Mouse (Mus musculus) left cerebral cortex, adult 2 months (tissue): ENCODE measurements at regions not wholly inside any gene's neighbourhood (a gene's known extent, or its start where the extent isn't known, plus 50 kb on each side); places are given as distances from the start of the nearest gene placed in this dataset.

Experiments
- DNase-seq, 2 experiments: peaks; one replicate each; pipeline ENCODE4 v3.0.0; 2021 to 2022; ENCODE audit warnings: low spot score in 2 of 2, mixed read lengths in 1 of 2; ENCODE audit errors: extremely low spot score in 1 of 2
- H3K27ac ChIP-seq: fragments of 200-600 bp; 2 replicates; pipeline ENCODE4 v1.8.1; 2022
- H3K4me3 ChIP-seq: fragments of 200-600 bp; 2 replicates; pipeline ENCODE4 v1.8.1; 2022
- CTCF ChIP-seq: fragments of 200-600 bp; IDR thresholded peaks from 2 replicates; pipeline ENCODE4 v1.8.1; 2022; ENCODE audit warnings: antibody characterized with exemption, mild to moderate bottlenecking, moderate library complexity
- intact Hi-C: fragments of 180-260 bp; cut with DNase I; formaldehyde crosslinking; loops from one replicate; pipeline ENCODE4 v1.15.1; 2025

GRCm38 (mm10) chr17:68097436-68097835, 93.5 kb upstream of the Arhgap28 start:
- DNase-seq: no peak
- TF ChIP-seq CTCF: no peak
- intact Hi-C loops: no loop called here

GRCm38 (mm10) chr17:68100093-68100492, 96.2 kb upstream of the Arhgap28 start:
- DNase-seq: no peak
- no peak for TF ChIP-seq CTCF
- H3K4me3 ChIP-seq: no peak overlapping the region
- intact Hi-C loops: no loop called here
- no peak overlapping the region for H3K27ac ChIP-seq

More at GRCm38 (mm10) chr17:68097436-68097835, 93.5 kb upstream of the Arhgap28 start:
- no peak overlapping the region for H3K27ac ChIP-seq
- no peak overlapping the region for H3K4me3 ChIP-seq

- Histone ChIP-seq H3K27ac (no peak overlapping the region), H3K4me3 (no peak overlapping the region)
- intact Hi-C loops: no loop called here
- DNase-seq: no peak
- no peak for TF ChIP-seq CTCF
These were observed 99.4 kb upstream of the Arhgap28 start for GRCm38 (mm10) chr17:68103346-68103745.

- H3K4me3 ChIP-seq: no peak overlapping the region
- no peak overlapping the region for H3K27ac ChIP-seq
- no peak for DNase-seq
- no peak for TF ChIP-seq CTCF
- intact Hi-C loops: no loop called here
These were observed 102.4 kb upstream of the Arhgap28 start for GRCm38 (mm10) chr17:68106366-68106765.

- intact Hi-C loops: no loop called here
These were observed 104.0 kb upstream of the Arhgap28 start for GRCm38 (mm10) chr17:68107875-68108274.

GRCm38 (mm10) chr17:68111834-68112473, 108.0 kb upstream of the Arhgap28 start:
- intact Hi-C loops: no loop called here
- TF ChIP-seq CTCF: no peak

More at GRCm38 (mm10) chr17:68107875-68108274, 104.0 kb upstream of the Arhgap28 start:
- H3K27ac ChIP-seq: no peak overlapping the region
- TF ChIP-seq CTCF: no peak
- no peak for DNase-seq
- no peak overlapping the region for H3K4me3 ChIP-seq

GRCm38 (mm10) chr17:68112763-68113330, 108.9 kb upstream of the Arhgap28 start:
- H3K27ac ChIP-seq: no peak overlapping the region
- TF ChIP-seq CTCF: no peak
- intact Hi-C loops: no loop called here
- H3K4me3 ChIP-seq: no peak overlapping the region
- DNase-seq: no peak

More at GRCm38 (mm10) chr17:68111834-68112473, 108.0 kb upstream of the Arhgap28 start:
- H3K27ac ChIP-seq: no peak overlapping the region
- no peak for DNase-seq
- no peak overlapping the region for H3K4me3 ChIP-seq

- intact Hi-C loops: no loop called here
- Histone ChIP-seq H3K4me3 (no peak overlapping the region), H3K27ac (no peak overlapping the region)
- TF ChIP-seq CTCF: no peak
- no peak for DNase-seq
These were observed 111.7 kb upstream of the Arhgap28 start for GRCm38 (mm10) chr17:68115599-68115998.

GRCm38 (mm10) chr17:68119055-68119698, 115.3 kb upstream of the Arhgap28 start:
- intact Hi-C loops: no loop called here
- Histone ChIP-seq H3K4me3 (no peak overlapping the region), H3K27ac (no peak overlapping the region)
- no peak for TF ChIP-seq CTCF
- DNase-seq: no peak

- intact Hi-C loops: no loop called here
- Histone ChIP-seq H3K27ac (no peak overlapping the region), H3K4me3 (no peak overlapping the region)
- no peak for TF ChIP-seq CTCF
- DNase-seq: no peak
These were observed 116.3 kb upstream of the Arhgap28 start for GRCm38 (mm10) chr17:68120230-68120629.

- intact Hi-C loops: no loop called here
- no peak for DNase-seq
- H3K27ac ChIP-seq: no peak overlapping the region
- no peak overlapping the region for H3K4me3 ChIP-seq
- no peak for TF ChIP-seq CTCF
These were observed 116.8 kb upstream of the Arhgap28 start for GRCm38 (mm10) chr17:68120744-68121143.

- intact Hi-C loops: no loop called here
- DNase-seq: no peak
- Histone ChIP-seq H3K27ac (no peak overlapping the region), H3K4me3 (no peak overlapping the region)
- no peak for TF ChIP-seq CTCF
These were observed 130.5 kb upstream of the Arhgap28 start for GRCm38 (mm10) chr17:68134373-68134772.
